Mouse (Mus musculus) intestine, embryonic 14.5 days (tissue): ENCODE results near the gene Wwp2. TPM values are rescaled to one million over a fixed set of nuclear protein-coding genes. Genes with fewer than 3 reads are reported as not detected.
A peak's percentile ranks its signal among the peaks of the same experiment; 100 is the strongest.

Experiments
- ATAC-seq: fragments of 200-750 bp; cut with Nextera tagmentation; replicated peaks from 2 replicates; pipeline ENCODE4 v1.8.0; 2017; ENCODE audit warnings: low read depth, moderate number of reproducible peaks, moderate TSS enrichment, moderate library complexity; ENCODE audit not compliant: low FRiP score, low TSS enrichment
- DNase-seq: peaks from one replicate; pipeline ENCODE4 v3.0.0-alpha.2; 2018; ENCODE audit warnings: low spot score
- H3K27ac ChIP-seq: fragments of 300-500 bp; sonication (generic); 2 replicates; pipeline ENCODE4 v1.5.1; 2014; ENCODE audit warnings: low read depth, mild to moderate bottlenecking, control low read depth
- H3K27me3 ChIP-seq: fragments of 300-500 bp; sonication (generic); replicated peaks from 2 replicates; pipeline ENCODE4 v1.6.1; 2014; ENCODE audit warnings: low read length, control low read depth; ENCODE audit not compliant: control insufficient read depth, insufficient read depth
- H3K36me3 ChIP-seq: fragments of 300-500 bp; sonication (generic); 2 replicates; pipeline ENCODE4 v1.6.1; 2014; ENCODE audit warnings: low read length, control low read depth; ENCODE audit not compliant: control insufficient read depth, insufficient read depth
- H3K4me1 ChIP-seq: fragments of 300-500 bp; sonication (generic); replicated peaks from 2 replicates; pipeline ENCODE4 v1.6.1; 2014; ENCODE audit warnings: low read length, control low read depth, mixed read lengths; ENCODE audit not compliant: control insufficient read depth, insufficient read depth
- H3K4me2 ChIP-seq: fragments of 300-500 bp; sonication (generic); 2 replicates; pipeline ENCODE4 v1.6.1; 2014; ENCODE audit warnings: low read length
- H3K4me3 ChIP-seq: fragments of 300-500 bp; sonication (generic); 2 replicates; pipeline ENCODE4 v1.5.1; 2014; ENCODE audit warnings: low read depth, low read length, control low read depth, mixed read lengths
- H3K9ac ChIP-seq: fragments of 300-500 bp; sonication (generic); 2 replicates; pipeline ENCODE4 v1.6.1; 2014; ENCODE audit warnings: mild to moderate bottlenecking, low read length
- H3K9me3 ChIP-seq: fragments of 300-500 bp; sonication (generic); 2 replicates; pipeline ENCODE4 v1.6.1; 2016; ENCODE audit warnings: low read length, control low read depth; ENCODE audit not compliant: control insufficient read depth
- WGBS: fragments of 180-500 bp; shearing (Covaris S2); extraction: QIAGEN DNeasy Blood & Tissue Kit; methylation state at CpG from one replicate; pipeline ENCODE4 v1.1.7; 2014; 5-methylcytosine and 5-hydroxymethylcytosine counted together
- polyA plus RNA-seq: library from polyadenylated mRNA; unstranded; fragments of >200 nt; fragmentation: Nextera tagmentation; extraction: Ambion mirVana; gene quantifications from 2 replicates; pipeline ENCODE4 v1.2.1, GENCODE M21; 2014

The Wwp2 gene
- polyA plus RNA-seq, 1 experiment from 2014 or later: 43.6 TPM

- Histone ChIP-seq H3K4me3 (no peak overlapping the region), H3K4me1 (no peaks in the 10 kb centered on the region), H3K9me3 (no peaks in the 10 kb centered on the region), H3K27ac (no peak overlapping the region), H3K36me3 (peaks cover 36% of the 10 kb centered on the region), H3K27me3 (no peaks in the 10 kb centered on the region), H3K9ac (no peak overlapping the region), H3K4me2 (no peak overlapping the region)
- DNase-seq (no peak), ATAC-seq (no peak)
- WGBS: 78% methylated on average over 4 of the region's 4 CpGs
Observed at GRCm38 (mm10) chr8:107457725-107458124, 21.6 kb downstream of the Wwp2 start.

GRCm38 (mm10) chr8:107458281-107458680 is 22.1 kb downstream of the Wwp2 start:
- no peaks in the 10 kb centered on the region for H3K4me1 ChIP-seq
- H3K27ac ChIP-seq: no peak overlapping the region
- H3K9me3 ChIP-seq: no peaks in the 10 kb centered on the region
- H3K27me3 ChIP-seq: no peaks in the 10 kb centered on the region
- ATAC-seq (no peak), DNase-seq (no peak)
- H3K9ac ChIP-seq: no peak overlapping the region
- WGBS: 88% methylated on average over 6 of the region's 6 CpGs
- peaks cover 33% of the 10 kb centered on the region for H3K36me3 ChIP-seq
- H3K4me3 ChIP-seq: no peak overlapping the region
- no peak overlapping the region for H3K4me2 ChIP-seq

- Histone ChIP-seq H3K27ac (no peak overlapping the region), H3K4me1 (no peaks in the 10 kb centered on the region; the same call in 1 of the 2 replicates), H3K9ac (no peak overlapping the region), H3K4me3 (no peak overlapping the region), H3K27me3 (no peaks in the 10 kb centered on the region), H3K4me2 (no peak overlapping the region), H3K36me3 (peaks cover 31% of the 10 kb centered on the region), H3K9me3 (no peaks in the 10 kb centered on the region)
- WGBS: 82% methylated on average over 5 of the region's 5 CpGs
- DNase-seq: no peak
- ATAC-seq: no peak
Observed at GRCm38 (mm10) chr8:107462423-107462822, 26.3 kb downstream of the Wwp2 start.

- Histone ChIP-seq H3K27ac (peak overlapping the region; percentile 27; the same call in 1 of the 2 replicates), H3K27me3 (no peaks in the 10 kb centered on the region), H3K4me2 (no peak overlapping the region), H3K9ac (no peak overlapping the region), H3K4me3 (no peak overlapping the region), H3K4me1 (no peaks in the 10 kb centered on the region; the same call in 1 of the 2 replicates), H3K36me3 (peaks cover 23% of the 10 kb centered on the region), H3K9me3 (no peaks in the 10 kb centered on the region)
- DNase-seq: no peak
- WGBS: 35% methylated on average over 3 of the region's 3 CpGs
- ATAC-seq: no peak
Observed at GRCm38 (mm10) chr8:107465332-107465990, 29.3 kb downstream of the Wwp2 start.

GRCm38 (mm10) chr8:107466642-107467041 is 30.5 kb downstream of the Wwp2 start:
- Histone ChIP-seq H3K36me3 (peaks cover 18% of the 10 kb centered on the region), H3K4me2 (no peak overlapping the region), H3K9ac (no peak overlapping the region), H3K27ac (no peak overlapping the region), H3K4me3 (no peak overlapping the region), H3K27me3 (no peaks in the 10 kb centered on the region), H3K9me3 (no peaks in the 10 kb centered on the region), H3K4me1 (no peaks in the 10 kb centered on the region; the same call in 1 of the 2 replicates)
- DNase-seq (no peak), ATAC-seq (no peak)
- 88% methylated on average over 5 of the region's 5 CpGs for WGBS

- ATAC-seq: no peak
- no peak for DNase-seq
- no peak overlapping the region for H3K4me2 ChIP-seq
- H3K4me3 ChIP-seq: no peak overlapping the region
- no peak overlapping the region for H3K27ac ChIP-seq
- H3K36me3 ChIP-seq: peaks cover 5% of the 10 kb centered on the region; the same call in 1 of the 2 replicates
- H3K27me3 ChIP-seq: no peaks in the 10 kb centered on the region
- no peak overlapping the region for H3K9ac ChIP-seq
- H3K4me1 ChIP-seq: no peaks in the 10 kb centered on the region; the same call in 1 of the 2 replicates
- no peaks in the 10 kb centered on the region for H3K9me3 ChIP-seq
- 13% methylated on average over 8 of the region's 8 CpGs for WGBS
Observed at GRCm38 (mm10) chr8:107468811-107469302, 32.7 kb downstream of the Wwp2 start.

GRCm38 (mm10) chr8:107470302-107470701 is 34.1 kb downstream of the Wwp2 start:
- no peak overlapping the region for H3K4me3 ChIP-seq
- H3K36me3 ChIP-seq: peaks cover 5% of the 10 kb centered on the region; the same call in 1 of the 2 replicates
- H3K9me3 ChIP-seq: no peaks in the 10 kb centered on the region
- no peaks in the 10 kb centered on the region for H3K27me3 ChIP-seq
- WGBS: 70% methylated on average over 5 of the region's 5 CpGs
- H3K9ac ChIP-seq: no peak overlapping the region
- DNase-seq (no peak), ATAC-seq (no peak)
- H3K27ac ChIP-seq: no peak overlapping the region
- no peak overlapping the region for H3K4me2 ChIP-seq
- no peaks in the 10 kb centered on the region; the same call in 1 of the 2 replicates for H3K4me1 ChIP-seq

- H3K9ac ChIP-seq: no peak overlapping the region
- H3K4me1 ChIP-seq: no peaks in the 10 kb centered on the region
- H3K4me2 ChIP-seq: no peak overlapping the region
- H3K4me3 ChIP-seq: no peak overlapping the region
- ATAC-seq (no peak), DNase-seq (no peak)
- no peaks in the 10 kb centered on the region for H3K9me3 ChIP-seq
- H3K27ac ChIP-seq: no peak overlapping the region
- no peaks in the 10 kb centered on the region for H3K27me3 ChIP-seq
- WGBS: 65% methylated on average over 10 of the region's 10 CpGs
- peaks cover 5% of the 10 kb centered on the region for H3K36me3 ChIP-seq
Observed at GRCm38 (mm10) chr8:107472403-107473100, 36.4 kb downstream of the Wwp2 start.
